Mouse (Mus musculus): ENCODE data around the gene Cnpy4. TPM values are rescaled to one million over a fixed set of nuclear protein-coding genes. Genes with fewer than 3 reads are reported as not detected.

Gene Cnpy4
- polyA plus RNA-seq, 1 experiment from 2014 or later: 36.0 TPM

- Histone ChIP-seq H3K9me3 (ENCODE audit: control insufficient read depth, low read length) (no peaks in the 10 kb centered on the region), H3K36me3 (ENCODE audit: control insufficient read depth, insufficient read depth, low read length) (no peaks in the 10 kb centered on the region), H3K4me3 (ENCODE audit: low read depth, low read length) (no peak overlapping the region), H3K27ac (ENCODE audit: low read depth, low read length) (no peak overlapping the region), H3K4me2 (no peak overlapping the region), H3K27me3 (replicated peaks; ENCODE audit: control insufficient read depth, insufficient read depth, low read length) (no peaks in the 10 kb centered on the region), H3K9ac (ENCODE audit: low read depth, low read length) (no peak overlapping the region), H3K4me1 (replicated peaks; ENCODE audit: control insufficient read depth, insufficient read depth, low read length) (no peaks in the 10 kb centered on the region)
- DNase-seq (ENCODE audit: low spot score): no peak
- no peak for ATAC-seq (replicated peaks; ENCODE audit: low FRiP score)
- 63% methylated on average over 3 of the region's 3 CpGs for WGBS
Observed at GRCm38 (mm10) chr5:138223287-138223686, 36.0 kb downstream of the Cnpy4 start.

DNA sequence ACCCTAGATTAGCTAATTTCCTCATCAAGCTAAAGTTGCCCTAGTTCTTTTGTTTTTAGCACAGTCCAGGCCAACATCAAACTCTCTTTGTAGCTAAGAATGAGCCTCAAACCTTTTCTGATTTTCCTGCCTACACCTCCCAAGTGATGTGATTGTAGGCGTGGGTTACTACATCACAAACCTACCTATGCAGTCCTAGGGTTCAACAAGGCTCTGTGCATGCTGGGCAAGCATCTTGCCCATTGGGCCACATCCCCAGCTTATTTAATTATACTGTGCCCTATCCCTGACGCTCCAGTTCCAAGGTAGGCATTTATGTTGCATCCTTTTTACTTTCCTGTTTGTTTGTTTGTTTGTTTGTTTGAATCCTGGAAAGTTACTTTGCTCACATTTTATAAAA, 38.4 kb downstream of the Cnpy4 start, which contains the start of gene Nxpe5:
TSS of gene Nxpe5 (plus strand) at position 199 of the 400 bp plus-strand sequence.
- WGBS: 58% methylated on average over 2 of the region's 2 CpGs
- H3K27ac ChIP-seq (ENCODE audit: low read depth, low read length): no peak within 1 kb of the TSS
- H3K4me1 ChIP-seq (replicated peaks; ENCODE audit: control insufficient read depth, insufficient read depth, low read length): no peaks in the 10 kb centered on the region
- no peak within 1 kb of the TSS for H3K4me2 ChIP-seq
- DNase-seq (ENCODE audit: low spot score): no peak
- H3K9me3 ChIP-seq (ENCODE audit: control insufficient read depth, low read length): no peaks in the 10 kb centered on the region
- ATAC-seq (replicated peaks; ENCODE audit: low FRiP score): no peak
- H3K27me3 ChIP-seq (replicated peaks; ENCODE audit: control insufficient read depth, insufficient read depth, low read length): no peaks in the 10 kb centered on the region
- H3K9ac ChIP-seq (ENCODE audit: low read depth, low read length): no peak within 1 kb of the TSS
- H3K4me3 ChIP-seq (ENCODE audit: low read depth, low read length): no peak within 1 kb of the TSS
- H3K36me3 ChIP-seq (ENCODE audit: control insufficient read depth, insufficient read depth, low read length): no peaks in the 10 kb centered on the region

- H3K4me1 ChIP-seq (replicated peaks; ENCODE audit: control insufficient read depth, insufficient read depth, low read length): no peaks in the 10 kb centered on the region
- H3K27me3 ChIP-seq (replicated peaks; ENCODE audit: control insufficient read depth, insufficient read depth, low read length): no peaks in the 10 kb centered on the region
- DNase-seq (ENCODE audit: low spot score) (no peak), ATAC-seq (replicated peaks; ENCODE audit: low FRiP score) (no peak)
- H3K9me3 ChIP-seq (ENCODE audit: control insufficient read depth, low read length): no peaks in the 10 kb centered on the region
- H3K36me3 ChIP-seq (ENCODE audit: control insufficient read depth, insufficient read depth, low read length): no peaks in the 10 kb centered on the region
- H3K27ac ChIP-seq (ENCODE audit: low read depth, low read length): no peak overlapping the region
- WGBS: 59% methylated on average over 4 of the region's 4 CpGs
- H3K4me2 ChIP-seq: no peak overlapping the region
- H3K9ac ChIP-seq (ENCODE audit: low read depth, low read length): no peak overlapping the region
- no peak overlapping the region for H3K4me3 ChIP-seq (ENCODE audit: low read depth, low read length)
Observed at GRCm38 (mm10) chr5:138226491-138226890, 39.2 kb downstream of the Cnpy4 start.

- Histone ChIP-seq H3K27ac (ENCODE audit: low read depth, low read length) (no peak overlapping the region), H3K9ac (ENCODE audit: low read depth, low read length) (no peak overlapping the region), H3K4me1 (replicated peaks; ENCODE audit: control insufficient read depth, insufficient read depth, low read length) (no peaks in the 10 kb centered on the region), H3K9me3 (ENCODE audit: control insufficient read depth, low read length) (no peaks in the 10 kb centered on the region), H3K36me3 (ENCODE audit: control insufficient read depth, insufficient read depth, low read length) (no peaks in the 10 kb centered on the region), H3K4me2 (no peak overlapping the region), H3K4me3 (ENCODE audit: low read depth, low read length) (no peak overlapping the region), H3K27me3 (replicated peaks; ENCODE audit: control insufficient read depth, insufficient read depth, low read length) (no peaks in the 10 kb centered on the region)
- no peak for DNase-seq (ENCODE audit: low spot score)
- 31% methylated on average over 2 of the region's 2 CpGs for WGBS
- no peak; the same call in 1 of the 2 replicates for ATAC-seq (replicated peaks; ENCODE audit: low FRiP score)
Observed at GRCm38 (mm10) chr5:138227367-138227766, 40.1 kb downstream of the Cnpy4 start.

- no peaks in the 10 kb centered on the region for H3K4me1 ChIP-seq (replicated peaks; ENCODE audit: control insufficient read depth, insufficient read depth, low read length)
- WGBS: 32% methylated on average over 3 of the region's 3 CpGs
- H3K9me3 ChIP-seq (ENCODE audit: control insufficient read depth, low read length): no peaks in the 10 kb centered on the region
- H3K4me2 ChIP-seq: no peak overlapping the region
- no peaks in the 10 kb centered on the region for H3K36me3 ChIP-seq (ENCODE audit: control insufficient read depth, insufficient read depth, low read length)
- no peak for ATAC-seq (replicated peaks; ENCODE audit: low FRiP score)
- H3K9ac ChIP-seq (ENCODE audit: low read depth, low read length): no peak overlapping the region
- no peak for DNase-seq (ENCODE audit: low spot score)
- no peak overlapping the region for H3K27ac ChIP-seq (ENCODE audit: low read depth, low read length)
- no peaks in the 10 kb centered on the region for H3K27me3 ChIP-seq (replicated peaks; ENCODE audit: control insufficient read depth, insufficient read depth, low read length)
- no peak overlapping the region for H3K4me3 ChIP-seq (ENCODE audit: low read depth, low read length)
Observed at GRCm38 (mm10) chr5:138228026-138228425, 40.7 kb downstream of the Cnpy4 start.

DNA sequence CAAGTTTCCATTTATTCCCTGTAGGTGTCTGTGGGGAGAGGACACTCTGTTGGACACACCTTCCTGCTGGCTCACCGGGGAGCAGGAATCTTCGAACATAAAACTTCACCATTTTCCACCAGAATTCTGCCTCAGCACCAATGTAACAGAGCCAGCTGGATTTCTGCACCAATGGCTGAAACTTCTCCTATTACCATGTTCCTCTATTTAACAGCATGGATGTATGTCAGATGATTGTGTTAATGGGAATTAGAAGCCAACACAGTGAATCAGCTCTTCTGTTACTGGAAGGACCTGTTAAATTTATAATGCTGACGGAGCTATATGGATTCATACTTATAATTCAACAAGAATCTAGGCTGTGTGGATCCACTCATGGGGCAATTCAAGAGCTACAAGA, 42.2 kb downstream of the Cnpy4 start:
- Histone ChIP-seq H3K36me3 (ENCODE audit: control insufficient read depth, insufficient read depth, low read length) (no peaks in the 10 kb centered on the region), H3K4me3 (ENCODE audit: low read depth, low read length) (no peak overlapping the region), H3K27me3 (replicated peaks; ENCODE audit: control insufficient read depth, insufficient read depth, low read length) (no peaks in the 10 kb centered on the region), H3K9ac (ENCODE audit: low read depth, low read length) (no peak overlapping the region), H3K4me1 (replicated peaks; ENCODE audit: control insufficient read depth, insufficient read depth, low read length) (no peaks in the 10 kb centered on the region), H3K4me2 (no peak overlapping the region), H3K27ac (ENCODE audit: low read depth, low read length) (no peak overlapping the region), H3K9me3 (ENCODE audit: control insufficient read depth, low read length) (no peaks in the 10 kb centered on the region)
- DNase-seq (ENCODE audit: low spot score) (no peak), ATAC-seq (replicated peaks; ENCODE audit: low FRiP score) (no peak)
- 89% methylated on average over 3 of the region's 3 CpGs for WGBS

DNA sequence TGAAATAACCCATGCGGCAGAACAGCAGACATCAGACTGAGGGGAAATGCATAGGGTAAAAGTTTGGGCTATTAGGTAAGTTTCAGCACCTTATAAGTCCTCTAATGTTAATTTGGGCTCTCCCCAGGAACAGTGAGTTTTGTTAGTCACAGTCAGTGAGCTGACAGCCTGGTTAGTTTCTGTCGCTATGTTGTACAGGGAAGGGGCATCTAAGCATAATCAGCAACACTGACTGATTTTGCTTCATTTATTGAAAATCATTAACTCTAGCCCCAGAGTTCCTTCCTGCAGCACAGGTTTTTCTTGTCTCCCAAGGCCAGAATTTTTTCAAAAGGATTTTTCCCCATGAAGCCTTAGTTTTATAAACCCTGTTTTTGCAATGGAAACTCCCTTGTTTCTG, 46.5 kb downstream of the Cnpy4 start:
- DNase-seq (ENCODE audit: low spot score) (no peak), ATAC-seq (replicated peaks; ENCODE audit: low FRiP score) (no peak)
- Histone ChIP-seq H3K4me1 (replicated peaks; ENCODE audit: control insufficient read depth, insufficient read depth, low read length) (no peaks in the 10 kb centered on the region), H3K27ac (ENCODE audit: low read depth, low read length) (no peak overlapping the region), H3K4me3 (ENCODE audit: low read depth, low read length) (no peak overlapping the region), H3K4me2 (no peak overlapping the region), H3K36me3 (ENCODE audit: control insufficient read depth, insufficient read depth, low read length) (no peaks in the 10 kb centered on the region), H3K27me3 (replicated peaks; ENCODE audit: control insufficient read depth, insufficient read depth, low read length) (no peaks in the 10 kb centered on the region), H3K9ac (ENCODE audit: low read depth, low read length) (no peak overlapping the region), H3K9me3 (ENCODE audit: control insufficient read depth, low read length) (no peaks in the 10 kb centered on the region)
- WGBS: 88% methylated on average over 2 of the region's 2 CpGs

- no peak overlapping the region for H3K9ac ChIP-seq (ENCODE audit: low read depth, low read length)
- no peak for ATAC-seq (replicated peaks; ENCODE audit: low FRiP score)
Observed at GRCm38 (mm10) chr5:138234224-138234623, 46.9 kb downstream of the Cnpy4 start.

DNA sequence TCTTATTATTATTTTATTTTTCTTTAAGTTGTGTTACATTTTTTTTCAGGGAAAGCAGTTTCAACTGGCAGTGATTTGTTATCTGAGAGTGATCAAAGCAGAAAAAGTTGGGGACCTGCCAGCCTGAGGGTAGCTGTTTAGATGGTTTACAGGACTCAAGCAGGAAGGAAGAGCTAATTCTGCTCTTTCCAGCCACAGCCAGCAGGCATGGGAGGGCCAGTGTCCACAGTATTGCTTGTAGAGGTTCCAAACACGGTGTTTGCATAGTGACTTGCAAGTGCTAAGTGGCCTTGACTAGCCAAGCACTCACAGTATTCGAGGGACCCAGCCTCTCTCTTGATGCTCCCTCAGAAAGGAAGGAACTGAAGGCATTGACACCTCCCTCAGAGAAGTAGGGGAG, 54.2 kb downstream of the Cnpy4 start:
- 25% methylated on average over 2 of the region's 2 CpGs for WGBS
- Histone ChIP-seq H3K9me3 (ENCODE audit: control insufficient read depth, low read length) (no peaks in the 10 kb centered on the region), H3K27ac (ENCODE audit: low read depth, low read length) (no peak overlapping the region), H3K27me3 (replicated peaks; ENCODE audit: control insufficient read depth, insufficient read depth, low read length) (no peaks in the 10 kb centered on the region), H3K9ac (ENCODE audit: low read depth, low read length) (no peak overlapping the region), H3K36me3 (ENCODE audit: control insufficient read depth, insufficient read depth, low read length) (no peaks in the 10 kb centered on the region), H3K4me2 (no peak overlapping the region), H3K4me3 (ENCODE audit: low read depth, low read length) (no peak overlapping the region), H3K4me1 (replicated peaks; ENCODE audit: control insufficient read depth, insufficient read depth, low read length) (no peaks in the 10 kb centered on the region)
- no peak for DNase-seq (ENCODE audit: low spot score)
- no peak for ATAC-seq (replicated peaks; ENCODE audit: low FRiP score)

More at GRCm38 (mm10) chr5:138234224-138234623, 46.9 kb downstream of the Cnpy4 start:
- H3K4me2 ChIP-seq: no peak overlapping the region
- H3K4me3 ChIP-seq (ENCODE audit: low read depth, low read length): no peak overlapping the region
- no peaks in the 10 kb centered on the region for H3K9me3 ChIP-seq (ENCODE audit: control insufficient read depth, low read length)
- no peaks in the 10 kb centered on the region for H3K36me3 ChIP-seq (ENCODE audit: control insufficient read depth, insufficient read depth, low read length)
- H3K27ac ChIP-seq (ENCODE audit: low read depth, low read length): no peak overlapping the region
- DNase-seq (ENCODE audit: low spot score): no peak
- no peaks in the 10 kb centered on the region for H3K4me1 ChIP-seq (replicated peaks; ENCODE audit: control insufficient read depth, insufficient read depth, low read length)
- H3K27me3 ChIP-seq (replicated peaks; ENCODE audit: control insufficient read depth, insufficient read depth, low read length): no peaks in the 10 kb centered on the region

All from liver, embryonic 11.5 days (tissue).